Mouse (Mus musculus) heart, embryonic 13.5 days (tissue): Measurements from ENCODE around the gene Pdxk. TPM values are rescaled to one million over a fixed set of nuclear protein-coding genes. Genes with fewer than 3 reads are reported as not detected.

Source experiments
- ATAC-seq: fragments of 200-750 bp; cut with Nextera tagmentation; 2 replicates; pipeline ENCODE4 v1.8.0; 2017; ENCODE audit warnings: moderate TSS enrichment; ENCODE audit not compliant: insufficient number of reproducible peaks, low FRiP score, low TSS enrichment; ENCODE audit errors: extremely low read depth
- H3K27ac ChIP-seq: fragments of 300-500 bp; sonication (generic); replicated peaks from 2 replicates; pipeline ENCODE4 v1.5.1; 2015; ENCODE audit warnings: moderate library complexity, mild to moderate bottlenecking, inconsistent platforms
- H3K27me3 ChIP-seq: fragments of 300-500 bp; sonication (generic); replicated peaks from 2 replicates; pipeline ENCODE4 v1.6.1; 2015; ENCODE audit warnings: mild to moderate bottlenecking, inconsistent platforms
- H3K36me3 ChIP-seq: fragments of 300-500 bp; sonication (generic); 2 replicates; pipeline ENCODE4 v1.6.1; 2015; ENCODE audit warnings: mild to moderate bottlenecking, inconsistent platforms
- H3K4me1 ChIP-seq: fragments of 300-500 bp; sonication (generic); 2 replicates; pipeline ENCODE4 v1.6.1; 2015; ENCODE audit warnings: inconsistent platforms
- H3K4me2 ChIP-seq: fragments of 300-500 bp; sonication (generic); 2 replicates; pipeline ENCODE4 v1.6.1; 2015; ENCODE audit warnings: inconsistent platforms, mild to moderate bottlenecking, moderate library complexity
- H3K4me3 ChIP-seq: fragments of 300-500 bp; sonication (generic); 2 replicates; pipeline ENCODE4 v1.5.1; 2015; ENCODE audit warnings: moderate library complexity, mild to moderate bottlenecking, inconsistent platforms
- H3K9ac ChIP-seq: fragments of 300-500 bp; sonication (generic); 2 replicates; pipeline ENCODE4 v1.6.1; 2015; ENCODE audit warnings: inconsistent platforms, mild to moderate bottlenecking, moderate library complexity
- H3K9me3 ChIP-seq: fragments of 300-500 bp; sonication (generic); 2 replicates; pipeline ENCODE4 v1.6.1; 2016; ENCODE audit warnings: inconsistent platforms
- WGBS: fragments of 180-500 bp; shearing (Covaris S2); methylation state at CpG from one replicate; pipeline ENCODE4 v1.1.7; 2015; ENCODE audit warnings: mixed read lengths; 5-methylcytosine and 5-hydroxymethylcytosine counted together
- polyA plus RNA-seq: library from polyadenylated mRNA; unstranded; fragments of >200 nt; fragmentation: Nextera tagmentation; extraction: Ambion mirVana; gene quantifications from 2 replicates; pipeline ENCODE4 v1.2.1, GENCODE M21; 2015

Gene Pdxk
- polyA plus RNA-seq, 1 experiment from 2014 or later = 5.6 TPM

DNA sequence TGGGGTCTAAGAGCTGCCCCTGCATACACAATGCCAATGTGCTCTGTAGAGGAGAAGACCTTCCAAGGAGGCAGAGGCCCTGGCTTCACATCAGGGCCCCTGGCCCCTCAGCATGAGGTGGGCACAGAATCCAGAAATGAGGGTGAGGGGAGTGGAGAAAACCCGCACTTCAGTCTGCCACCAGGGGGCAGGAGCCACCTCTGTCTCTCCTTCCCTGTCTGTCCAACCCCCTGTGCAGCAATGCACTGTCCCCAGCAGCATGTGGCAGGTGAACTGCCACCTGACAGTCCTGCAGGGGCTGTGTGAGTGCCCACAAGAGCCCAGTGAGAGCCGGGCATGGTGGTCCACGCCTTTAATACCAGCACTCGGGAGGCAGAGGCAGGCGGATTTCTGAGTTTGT is 25.2 kb downstream of the Pdxk start:
- Histone ChIP-seq H3K4me3 (no peak overlapping the region), H3K27ac (no peak overlapping the region), H3K9me3 (no peaks in the 10 kb centered on the region), H3K27me3 (no peaks in the 10 kb centered on the region), H3K4me1 (no peaks in the 10 kb centered on the region), H3K4me2 (no peak overlapping the region), H3K36me3 (peaks cover 32% of the 10 kb centered on the region), H3K9ac (no peak overlapping the region)
- ATAC-seq = no peak
- 50% methylated on average over 5 of the region's 5 CpGs for WGBS

GRCm38 (mm10) chr10:78438094-78438493 is 26.7 kb downstream of the Pdxk start:
- peak; percentile 34; the same call in 1 of the 2 replicates for ATAC-seq
- WGBS = 6% methylated on average over 5 of the region's 5 CpGs
- Histone ChIP-seq H3K9me3 (no peaks in the 10 kb centered on the region), H3K36me3 (peaks cover 25% of the 10 kb centered on the region), H3K9ac (no peak overlapping the region), H3K4me2 (no peak overlapping the region), H3K27ac (no peak overlapping the region), H3K27me3 (no peaks in the 10 kb centered on the region), H3K4me3 (no peak overlapping the region), H3K4me1 (no peaks in the 10 kb centered on the region)

- WGBS = 64% methylated on average over 3 of the region's 3 CpGs
- Histone ChIP-seq H3K27me3 (no peaks in the 10 kb centered on the region), H3K4me1 (no peaks in the 10 kb centered on the region), H3K9me3 (no peaks in the 10 kb centered on the region), H3K4me2 (no peak overlapping the region), H3K9ac (no peak overlapping the region), H3K27ac (no peak overlapping the region), H3K4me3 (no peak overlapping the region), H3K36me3 (peaks cover 19% of the 10 kb centered on the region)
- no peak for ATAC-seq
Measured at GRCm38 (mm10) chr10:78432853-78433252, 31.9 kb downstream of the Pdxk start.

GRCm38 (mm10) chr10:78429776-78430175 is 35.0 kb downstream of the Pdxk start:
- Histone ChIP-seq H3K4me2 (no peak overlapping the region), H3K27ac (no peak overlapping the region), H3K9ac (no peak overlapping the region), H3K27me3 (no peaks in the 10 kb centered on the region), H3K36me3 (peaks cover 30% of the 10 kb centered on the region), H3K4me3 (no peak overlapping the region), H3K4me1 (peaks cover 10% of the 10 kb centered on the region), H3K9me3 (no peaks in the 10 kb centered on the region)
- WGBS = 70% methylated on average over 2 of the region's 2 CpGs
- no peak for ATAC-seq

DNA sequence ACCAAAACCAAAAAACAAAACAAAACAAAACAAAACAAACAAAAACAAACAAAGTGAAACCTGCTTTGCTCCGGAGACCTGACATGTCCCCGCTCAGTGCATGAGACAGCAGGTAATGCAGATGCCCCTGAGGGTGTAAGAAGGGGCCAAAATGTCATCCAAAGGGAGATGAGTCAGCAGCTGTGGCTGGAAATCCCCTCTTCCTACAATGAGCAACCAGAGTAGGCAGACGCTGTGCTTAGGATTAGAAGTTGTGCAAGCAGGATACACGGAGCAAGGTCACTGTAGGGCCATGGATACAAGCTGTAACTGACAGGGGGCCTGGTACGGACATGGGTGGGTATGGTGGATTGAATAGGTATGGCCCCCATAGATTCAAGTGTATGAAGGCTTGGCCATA is 35.6 kb downstream of the Pdxk start:
- Histone ChIP-seq H3K4me3 (no peak overlapping the region), H3K9ac (no peak overlapping the region), H3K27me3 (no peaks in the 10 kb centered on the region), H3K4me1 (peaks cover 10% of the 10 kb centered on the region), H3K9me3 (no peaks in the 10 kb centered on the region), H3K27ac (no peak overlapping the region), H3K36me3 (peaks cover 30% of the 10 kb centered on the region), H3K4me2 (no peak overlapping the region)
- no peak for ATAC-seq
- WGBS = 83% methylated on average over 5 of the region's 5 CpGs

- 88% methylated on average over 11 of the region's 11 CpGs for WGBS
- ATAC-seq = no peak
- H3K27ac ChIP-seq = no peak overlapping the region
- no peak overlapping the region for H3K9ac ChIP-seq
- peaks cover 30% of the 10 kb centered on the region for H3K36me3 ChIP-seq
- H3K4me2 ChIP-seq = no peak overlapping the region
- no peaks in the 10 kb centered on the region for H3K9me3 ChIP-seq
- H3K4me1 ChIP-seq = peaks cover 10% of the 10 kb centered on the region
- no peaks in the 10 kb centered on the region for H3K27me3 ChIP-seq
- no peak overlapping the region for H3K4me3 ChIP-seq
Measured at GRCm38 (mm10) chr10:78428070-78428469, 36.7 kb downstream of the Pdxk start.

DNA sequence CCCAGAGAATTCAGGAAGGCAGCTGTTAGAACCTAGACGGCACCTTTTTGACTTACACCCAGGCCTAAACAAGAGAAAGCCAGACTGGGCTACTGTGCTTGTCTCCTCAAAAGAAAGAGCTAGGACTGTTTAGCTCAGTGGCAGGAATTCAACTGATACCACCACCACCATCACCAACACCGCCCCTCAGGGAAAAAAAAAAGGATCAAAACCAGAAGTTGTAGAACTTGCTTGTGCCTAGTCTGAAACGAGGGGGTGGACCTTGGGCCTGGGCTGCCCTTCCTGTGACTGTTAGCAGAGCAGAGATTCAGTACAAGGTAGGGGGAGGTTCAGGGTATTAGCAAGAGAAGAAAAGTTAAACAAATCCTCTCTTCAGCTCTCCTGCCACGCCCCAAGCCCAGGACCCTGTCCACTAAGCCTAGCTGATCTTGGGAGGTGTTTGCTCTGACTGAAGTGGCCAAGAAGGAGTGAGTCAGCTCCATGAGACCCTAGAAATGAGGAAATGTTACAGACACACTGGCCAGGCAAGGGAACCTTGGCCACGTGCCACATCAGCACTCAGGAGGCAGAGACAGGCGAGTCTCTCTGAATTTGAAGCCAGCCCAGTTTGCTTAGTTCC is 38.5 kb downstream of the Pdxk start:
- Histone ChIP-seq H3K27ac (peak overlapping the region; percentile 79), H3K4me3 (peak overlapping the region; percentile 91), H3K4me2 (peak overlapping the region; percentile 82), H3K9ac (peak overlapping the region; percentile 95), H3K9me3 (no peaks in the 10 kb centered on the region), H3K27me3 (no peaks in the 10 kb centered on the region), H3K36me3 (peaks cover 30% of the 10 kb centered on the region), H3K4me1 (peaks cover 10% of the 10 kb centered on the region)
- ATAC-seq = no peak
- 54% methylated on average over 6 of the region's 6 CpGs for WGBS

DNA sequence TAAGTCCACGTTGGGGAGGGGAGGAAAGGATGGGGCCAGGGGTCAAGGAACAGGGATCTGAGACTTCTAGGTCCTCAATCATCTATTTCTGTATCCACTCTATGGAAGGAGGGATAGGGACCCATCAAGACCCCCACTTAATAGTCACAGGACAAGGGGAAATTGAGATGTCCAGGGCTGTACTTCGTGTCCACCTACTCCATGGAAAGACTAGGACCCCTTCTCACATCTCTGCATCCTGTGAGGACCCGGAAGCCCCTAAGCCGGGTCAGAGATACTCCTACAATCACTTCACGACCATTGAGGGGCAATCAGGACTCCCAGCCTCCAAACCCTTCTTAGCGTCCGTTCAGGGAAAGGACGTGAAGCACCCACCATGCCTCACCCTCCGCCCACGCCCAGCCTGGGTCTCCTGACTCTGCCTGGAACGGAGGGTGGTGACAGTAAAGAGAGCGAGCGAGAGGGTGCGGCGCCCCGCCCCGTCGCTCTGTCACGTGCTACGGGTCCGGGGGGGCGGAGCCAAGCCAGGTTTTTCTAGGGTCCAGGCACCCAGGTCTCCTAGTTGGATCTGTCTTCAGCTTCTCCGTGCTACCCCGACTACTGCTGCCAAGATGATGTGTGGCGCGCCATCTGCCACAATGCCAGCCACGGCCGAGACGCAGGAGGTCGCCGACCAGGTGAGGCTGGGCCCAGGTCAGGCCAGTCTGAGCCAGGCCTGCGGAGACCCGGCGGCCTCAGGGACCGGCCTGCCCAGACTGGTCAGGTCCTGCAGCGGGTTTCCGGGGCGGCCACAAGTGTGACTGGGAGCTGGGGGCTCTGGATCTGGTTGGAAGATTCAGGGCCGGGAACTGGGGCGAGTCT is 39.4 kb downstream of the Pdxk start, which contains the start of gene Cstb:
Gene Cstb (plus strand): TSS at position 489 of the 861 bp plus-strand sequence.
- H3K9ac ChIP-seq = peak within 1 kb of the TSS; percentile 95
- peak within 1 kb of the TSS; percentile 82 for H3K4me2 ChIP-seq
- H3K9me3 ChIP-seq = no peaks in the 10 kb centered on the region
- peak; percentile 89 for ATAC-seq
- peaks cover 30% of the 10 kb centered on the region for H3K36me3 ChIP-seq
- H3K27me3 ChIP-seq = no peaks in the 10 kb centered on the region
- H3K4me1 ChIP-seq = peaks cover 10% of the 10 kb centered on the region
- H3K4me3 ChIP-seq = peak within 1 kb of the TSS; percentile 91
- 1% methylated on average over 40 of the region's 40 CpGs for WGBS
- H3K27ac ChIP-seq = peak within 1 kb of the TSS; percentile 79

- H3K4me2 ChIP-seq = no peak overlapping the region
- 87% methylated on average over 3 of the region's 3 CpGs for WGBS
- H3K9ac ChIP-seq = no peak overlapping the region
- H3K36me3 ChIP-seq = peaks cover 9% of the 10 kb centered on the region
- H3K4me1 ChIP-seq = peaks cover 10% of the 10 kb centered on the region
- no peaks in the 10 kb centered on the region for H3K27me3 ChIP-seq
- no peak overlapping the region for H3K27ac ChIP-seq
- no peak for ATAC-seq
- no peaks in the 10 kb centered on the region for H3K9me3 ChIP-seq
- no peak overlapping the region for H3K4me3 ChIP-seq
Measured at GRCm38 (mm10) chr10:78422614-78423013, 42.2 kb downstream of the Pdxk start.

DNA sequence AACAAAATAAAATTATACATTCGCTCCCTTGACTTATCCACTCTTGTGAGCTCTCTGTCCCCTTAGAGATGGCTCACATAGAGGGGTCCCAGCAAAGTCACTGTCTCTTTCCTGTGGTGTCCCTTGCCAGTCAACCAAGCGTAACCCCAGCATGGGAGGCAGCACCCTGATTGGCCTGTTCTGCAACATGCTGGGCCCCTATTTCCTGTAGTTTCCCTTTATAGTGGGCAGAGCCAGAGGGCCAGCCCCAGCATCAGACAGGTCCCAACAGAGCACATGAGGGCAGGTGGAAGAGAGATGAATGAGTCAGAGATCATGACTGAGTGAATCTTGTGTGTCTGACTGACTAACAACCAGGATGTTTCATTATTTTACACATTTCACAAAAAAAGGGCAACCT is 43.8 kb downstream of the Pdxk start:
- Histone ChIP-seq H3K36me3 (no peaks in the 10 kb centered on the region), H3K9me3 (no peaks in the 10 kb centered on the region), H3K4me1 (peaks cover 4% of the 10 kb centered on the region), H3K27me3 (no peaks in the 10 kb centered on the region), H3K4me2 (no peak overlapping the region), H3K4me3 (no peak overlapping the region), H3K27ac (no peak overlapping the region), H3K9ac (no peak overlapping the region)
- ATAC-seq = no peak
- 89% methylated on average over 2 of the region's 2 CpGs for WGBS

DNA sequence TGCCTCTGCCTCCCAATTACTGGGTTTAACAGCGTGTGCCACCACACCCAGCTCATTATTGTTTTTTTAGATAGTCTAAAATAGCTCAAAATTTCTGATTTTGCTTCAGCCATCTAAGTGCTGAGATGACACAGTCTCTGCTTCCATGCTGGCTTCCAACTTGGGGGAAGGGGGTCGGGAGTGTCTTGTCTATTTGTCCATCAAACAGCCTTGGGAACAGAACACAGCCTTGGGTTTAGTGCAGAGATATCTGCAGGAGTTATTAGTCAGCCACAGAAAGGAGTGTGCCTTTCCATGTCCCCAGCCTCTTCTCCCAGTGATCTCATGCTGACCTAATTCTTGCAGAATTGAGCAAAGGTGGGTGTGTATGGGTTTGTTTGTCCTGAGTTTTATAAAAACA is 46.0 kb downstream of the Pdxk start:
- no peaks in the 10 kb centered on the region for H3K4me1 ChIP-seq
- no peak overlapping the region for H3K4me2 ChIP-seq
- H3K9me3 ChIP-seq = no peaks in the 10 kb centered on the region
- H3K9ac ChIP-seq = no peak overlapping the region
- WGBS = 75% methylated on average over 2 of the region's 2 CpGs
- no peak overlapping the region for H3K27ac ChIP-seq
- no peak overlapping the region for H3K4me3 ChIP-seq
- H3K36me3 ChIP-seq = no peaks in the 10 kb centered on the region
- ATAC-seq = no peak
- no peaks in the 10 kb centered on the region for H3K27me3 ChIP-seq
